Mouse (Mus musculus) small intestine, adult 2 months (tissue): Measurements from ENCODE around the gene Cdk1.

ENCODE experiments used
- CTCF ChIP-seq: fragments of 200-500 bp; IDR thresholded peaks from 2 replicates; pipeline ENCODE4 v1.5.1; 2012; ENCODE audit warnings: low read depth, mild to moderate bottlenecking, control low read depth, inconsistent platforms, low read length, moderate library complexity, mixed read lengths; ENCODE audit not compliant: insufficient replicate concordance, insufficient read length; ENCODE audit errors: extremely low read depth
- POLR2A ChIP-seq: fragments of 200-500 bp; IDR thresholded peaks from 2 replicates; pipeline ENCODE4 v1.6.1; 2012; ENCODE audit warnings: low read depth, mild to moderate bottlenecking, control low read depth, inconsistent platforms, low read length, moderate library complexity

- TF ChIP-seq CTCF = no peak
- no peak for TF ChIP-seq POLR2A
Measured at GRCm38 (mm10) chr10:69366208-69366607, 13.5 kb upstream of the Cdk1 start.
